Mouse (Mus musculus): Measurements from ENCODE around the gene Mcm5. TPM values are rescaled to one million over a fixed set of nuclear protein-coding genes. Genes with fewer than 3 reads are reported as not detected.

The Mcm5 gene
- polyA plus RNA-seq, 1 experiment from 2014 or later, result 106 TPM

DNA sequence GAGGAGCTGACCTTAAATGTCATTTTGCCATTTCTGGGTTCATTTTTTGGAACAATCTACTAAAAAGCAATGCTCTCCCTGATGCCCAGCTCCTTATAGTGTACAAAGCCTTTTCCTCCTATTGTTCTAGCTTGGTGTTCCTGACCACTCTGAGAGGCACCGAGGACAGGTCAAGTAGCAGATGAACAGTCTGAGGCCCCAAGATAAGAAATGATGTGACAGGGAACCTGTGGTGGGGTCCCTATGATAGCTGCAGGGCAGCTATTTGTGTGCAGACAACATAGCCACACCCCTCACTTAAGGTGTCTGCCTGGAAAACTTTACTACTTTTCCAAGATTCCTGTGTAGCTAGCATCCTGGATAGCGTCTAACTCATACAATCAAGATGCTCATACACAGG, 26.9 kb downstream of the Mcm5 start:
- Histone ChIP-seq H3K4me1 (ENCODE audit: control insufficient read depth, insufficient read depth, low read length) (no peaks in the 10 kb centered on the region), H3K27ac (replicated peaks; ENCODE audit: low read depth, low read length) (no peak overlapping the region), H3K27me3 (replicated peaks; ENCODE audit: control insufficient read depth, insufficient read depth, low read length) (no peaks in the 10 kb centered on the region), H3K4me2 (ENCODE audit: low read depth, low read length) (no peak overlapping the region), H3K9me3 (ENCODE audit: control insufficient read depth, low read length) (no peaks in the 10 kb centered on the region), H3K4me3 (ENCODE audit: low read depth, low read length) (no peak overlapping the region), H3K9ac (ENCODE audit: low read depth, low read length) (no peak overlapping the region), H3K36me3 (ENCODE audit: control insufficient read depth, insufficient read depth, low read length) (no peaks in the 10 kb centered on the region)
- ATAC-seq (ENCODE audit: low read depth), result no peak
- no peak for DNase-seq (ENCODE audit: low spot score)
- WGBS, result 74% methylated on average over 2 of the region's 2 CpGs

DNA sequence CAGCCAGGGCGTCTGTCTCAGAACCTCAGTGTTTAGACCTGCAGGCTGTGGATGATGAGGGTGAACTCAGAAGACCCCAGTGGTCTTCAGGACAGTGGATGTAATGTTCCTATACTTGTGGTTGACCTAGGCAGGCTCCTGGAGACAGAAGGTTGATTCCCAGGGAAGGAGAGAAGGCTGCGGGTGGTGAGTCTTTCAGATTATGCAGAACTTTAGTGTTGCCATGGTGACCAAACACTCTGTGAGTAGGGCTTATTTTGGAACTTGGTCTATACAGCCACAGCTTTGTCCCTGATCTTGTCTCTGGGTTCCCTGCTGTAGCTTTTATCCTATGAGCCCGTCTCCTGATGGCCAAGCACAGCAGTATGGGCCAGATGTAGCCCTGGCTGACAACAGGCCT, 28.2 kb downstream of the Mcm5 start:
- ATAC-seq (ENCODE audit: low read depth), result no peak
- WGBS, result 72% methylated on average over 3 of the region's 3 CpGs

DNA sequence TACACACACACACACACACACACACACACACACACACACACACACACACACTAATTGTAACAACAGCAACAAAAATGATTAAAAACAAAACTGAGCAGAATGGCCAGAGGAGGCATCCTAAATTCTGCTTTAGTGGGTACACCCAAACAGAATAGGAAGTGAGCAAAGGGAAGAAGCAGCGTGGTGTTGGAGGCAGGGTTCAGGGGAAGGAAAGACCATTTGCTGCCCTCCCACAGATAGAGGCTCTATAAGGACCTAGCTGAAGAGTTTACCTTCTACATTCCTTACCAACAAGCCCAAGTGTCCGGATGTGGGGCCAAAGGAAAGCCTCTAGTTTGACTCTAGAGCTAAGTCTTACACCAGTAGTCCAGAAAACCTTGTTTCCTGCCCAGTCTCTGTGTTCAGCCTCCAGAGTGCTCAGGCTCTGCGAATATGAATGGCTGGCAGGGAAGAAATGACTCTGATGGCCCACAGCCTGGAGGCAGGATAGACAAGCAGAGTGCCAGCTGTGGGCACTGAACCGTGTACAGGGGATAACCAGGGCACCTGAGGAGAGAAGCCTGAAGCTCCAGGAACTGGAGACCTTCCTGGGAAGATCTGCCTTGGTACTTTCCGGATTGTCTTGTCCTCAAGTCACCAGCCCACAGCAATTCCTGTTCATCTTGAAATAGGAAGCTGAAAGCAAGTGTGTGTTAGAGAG, 41.7 kb downstream of the Mcm5 start:
- no peak for DNase-seq (ENCODE audit: low spot score)
- ATAC-seq (ENCODE audit: low read depth), result no peak
- H3K4me1 ChIP-seq (ENCODE audit: control insufficient read depth, insufficient read depth, low read length), result no peaks in the 10 kb centered on the region
- H3K4me3 ChIP-seq (ENCODE audit: low read depth, low read length), result no peak overlapping the region
- H3K4me2 ChIP-seq (ENCODE audit: low read depth, low read length), result no peak overlapping the region
- no peak overlapping the region for H3K9ac ChIP-seq (ENCODE audit: low read depth, low read length)
- 66% methylated on average over 5 of the region's 5 CpGs for WGBS
- no peaks in the 10 kb centered on the region for H3K9me3 ChIP-seq (ENCODE audit: control insufficient read depth, low read length)
- H3K27ac ChIP-seq (replicated peaks; ENCODE audit: low read depth, low read length), result no peak overlapping the region
- no peaks in the 10 kb centered on the region for H3K36me3 ChIP-seq (ENCODE audit: control insufficient read depth, insufficient read depth, low read length)
- no peaks in the 10 kb centered on the region for H3K27me3 ChIP-seq (replicated peaks; ENCODE audit: control insufficient read depth, insufficient read depth, low read length)

More for the DNA sequence above, 28.2 kb downstream of the Mcm5 start:
- Histone ChIP-seq H3K4me1 (ENCODE audit: control insufficient read depth, insufficient read depth, low read length) (no peaks in the 10 kb centered on the region), H3K9me3 (ENCODE audit: control insufficient read depth, low read length) (no peaks in the 10 kb centered on the region), H3K27me3 (replicated peaks; ENCODE audit: control insufficient read depth, insufficient read depth, low read length) (no peaks in the 10 kb centered on the region), H3K4me3 (ENCODE audit: low read depth, low read length) (no peak overlapping the region), H3K4me2 (ENCODE audit: low read depth, low read length) (no peak overlapping the region), H3K9ac (ENCODE audit: low read depth, low read length) (no peak overlapping the region), H3K27ac (replicated peaks; ENCODE audit: low read depth, low read length) (no peak overlapping the region), H3K36me3 (ENCODE audit: control insufficient read depth, insufficient read depth, low read length) (no peaks in the 10 kb centered on the region)
- DNase-seq (ENCODE audit: low spot score), result no peak

DNA sequence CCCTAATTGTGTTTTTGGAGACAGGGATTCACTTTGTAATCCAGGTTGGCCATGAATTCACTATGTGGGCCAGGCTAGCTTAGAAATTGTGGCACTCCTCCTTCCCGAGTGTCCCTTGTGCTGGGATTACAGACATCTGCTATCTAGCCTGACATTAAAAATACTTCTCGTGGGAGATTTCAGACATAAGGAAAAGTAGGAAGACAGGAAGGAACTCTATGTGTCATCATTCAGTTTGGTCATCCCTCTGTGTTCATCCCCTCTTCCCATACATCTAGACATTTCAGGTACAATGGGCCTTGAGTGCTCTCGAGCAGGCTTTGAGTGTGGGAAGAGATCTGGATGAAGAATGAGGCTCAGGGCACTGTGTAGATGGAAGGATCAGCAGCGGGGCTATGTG, 42.4 kb downstream of the Mcm5 start:
- H3K4me2 ChIP-seq (ENCODE audit: low read depth, low read length), result no peak overlapping the region
- H3K9me3 ChIP-seq (ENCODE audit: control insufficient read depth, low read length), result no peaks in the 10 kb centered on the region
- no peak overlapping the region for H3K9ac ChIP-seq (ENCODE audit: low read depth, low read length)
- no peak overlapping the region for H3K4me3 ChIP-seq (ENCODE audit: low read depth, low read length)
- no peaks in the 10 kb centered on the region for H3K27me3 ChIP-seq (replicated peaks; ENCODE audit: control insufficient read depth, insufficient read depth, low read length)
- no peaks in the 10 kb centered on the region for H3K36me3 ChIP-seq (ENCODE audit: control insufficient read depth, insufficient read depth, low read length)
- no peaks in the 10 kb centered on the region for H3K4me1 ChIP-seq (ENCODE audit: control insufficient read depth, insufficient read depth, low read length)
- WGBS, result 78% methylated on average over 4 of the region's 4 CpGs
- DNase-seq (ENCODE audit: low spot score) (no peak), ATAC-seq (ENCODE audit: low read depth) (no peak)
- H3K27ac ChIP-seq (replicated peaks; ENCODE audit: low read depth, low read length), result no peak overlapping the region

DNA sequence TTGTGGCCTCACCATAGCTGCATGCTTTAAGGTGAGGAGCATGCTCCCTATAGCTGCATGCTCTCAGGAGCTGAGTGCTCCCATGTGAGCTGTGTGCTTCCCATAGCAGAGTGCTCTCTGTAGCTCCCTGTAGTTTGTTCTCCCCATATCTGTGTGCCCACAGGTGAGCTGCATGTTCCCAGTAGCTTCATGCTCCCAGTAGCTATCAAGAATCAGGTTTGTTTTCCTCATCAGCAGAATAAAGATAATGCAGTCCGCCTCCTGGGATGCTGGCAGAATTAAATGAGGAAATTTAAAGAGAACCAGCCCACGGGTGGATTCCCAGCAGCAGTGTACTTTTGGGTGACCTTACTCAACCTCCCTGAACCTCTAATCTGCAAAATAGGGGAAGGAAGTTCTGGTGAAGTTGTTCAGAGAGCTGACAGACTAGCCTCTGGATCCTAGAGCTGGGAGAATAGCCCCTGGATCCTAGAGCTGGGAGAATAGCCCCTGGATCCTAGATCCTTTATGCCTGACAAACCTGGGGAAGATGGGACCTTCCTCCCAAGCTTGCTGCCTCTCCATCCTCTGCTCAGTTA, 43.2 kb downstream of the Mcm5 start:
- H3K9ac ChIP-seq (ENCODE audit: low read depth, low read length), result no peak overlapping the region
- no peak for ATAC-seq (ENCODE audit: low read depth)
- 63% methylated on average over 2 of the region's 2 CpGs for WGBS
- DNase-seq (ENCODE audit: low spot score), result no peak
- no peaks in the 10 kb centered on the region for H3K27me3 ChIP-seq (replicated peaks; ENCODE audit: control insufficient read depth, insufficient read depth, low read length)
- no peak overlapping the region for H3K4me2 ChIP-seq (ENCODE audit: low read depth, low read length)
- H3K4me1 ChIP-seq (ENCODE audit: control insufficient read depth, insufficient read depth, low read length), result no peaks in the 10 kb centered on the region
- H3K9me3 ChIP-seq (ENCODE audit: control insufficient read depth, low read length), result no peaks in the 10 kb centered on the region
- no peak overlapping the region for H3K4me3 ChIP-seq (ENCODE audit: low read depth, low read length)
- H3K36me3 ChIP-seq (ENCODE audit: control insufficient read depth, insufficient read depth, low read length), result no peaks in the 10 kb centered on the region
- H3K27ac ChIP-seq (replicated peaks; ENCODE audit: low read depth, low read length), result no peak overlapping the region

DNA sequence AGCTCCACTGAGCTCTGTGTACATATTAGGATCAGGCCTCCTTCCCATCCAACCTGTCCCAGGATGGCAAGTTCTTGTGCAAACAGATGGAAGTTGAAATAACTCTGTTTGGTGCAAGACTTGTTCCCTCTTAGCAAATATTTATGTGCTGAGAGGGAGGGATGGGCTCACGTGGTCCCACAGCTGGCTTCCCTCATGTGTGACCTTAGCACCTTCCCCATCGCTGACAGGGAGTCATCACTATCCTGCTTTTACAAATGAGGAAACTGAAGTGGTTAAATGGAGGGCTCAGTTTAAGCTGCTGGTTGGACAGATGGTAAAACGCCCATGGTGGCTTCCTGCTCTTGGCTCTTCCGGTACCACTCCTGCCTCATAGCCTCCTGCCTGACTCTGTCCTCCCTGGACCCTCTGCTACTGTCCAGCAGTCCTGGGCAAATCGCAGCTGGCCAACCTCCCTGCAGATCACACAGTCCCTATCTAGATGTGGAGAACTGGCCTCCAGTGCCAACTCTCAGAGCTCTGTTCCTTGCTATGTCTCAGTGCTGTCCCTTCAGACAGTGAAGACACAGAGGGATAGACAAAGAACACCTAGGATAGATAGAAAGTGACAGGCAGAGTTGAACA, 45.6 kb downstream of the Mcm5 start:
- H3K4me1 ChIP-seq (ENCODE audit: control insufficient read depth, insufficient read depth, low read length), result no peaks in the 10 kb centered on the region
- no peak overlapping the region for H3K4me2 ChIP-seq (ENCODE audit: low read depth, low read length)
- H3K9me3 ChIP-seq (ENCODE audit: control insufficient read depth, low read length), result no peaks in the 10 kb centered on the region
- H3K36me3 ChIP-seq (ENCODE audit: control insufficient read depth, insufficient read depth, low read length), result no peaks in the 10 kb centered on the region
- ATAC-seq (ENCODE audit: low read depth), result no peak
- no peaks in the 10 kb centered on the region for H3K27me3 ChIP-seq (replicated peaks; ENCODE audit: control insufficient read depth, insufficient read depth, low read length)
- WGBS, result 58% methylated on average over 5 of the region's 5 CpGs
- no peak overlapping the region for H3K4me3 ChIP-seq (ENCODE audit: low read depth, low read length)
- H3K27ac ChIP-seq (replicated peaks; ENCODE audit: low read depth, low read length), result no peak overlapping the region
- H3K9ac ChIP-seq (ENCODE audit: low read depth, low read length), result no peak overlapping the region
- no peak for DNase-seq (ENCODE audit: low spot score)

DNA sequence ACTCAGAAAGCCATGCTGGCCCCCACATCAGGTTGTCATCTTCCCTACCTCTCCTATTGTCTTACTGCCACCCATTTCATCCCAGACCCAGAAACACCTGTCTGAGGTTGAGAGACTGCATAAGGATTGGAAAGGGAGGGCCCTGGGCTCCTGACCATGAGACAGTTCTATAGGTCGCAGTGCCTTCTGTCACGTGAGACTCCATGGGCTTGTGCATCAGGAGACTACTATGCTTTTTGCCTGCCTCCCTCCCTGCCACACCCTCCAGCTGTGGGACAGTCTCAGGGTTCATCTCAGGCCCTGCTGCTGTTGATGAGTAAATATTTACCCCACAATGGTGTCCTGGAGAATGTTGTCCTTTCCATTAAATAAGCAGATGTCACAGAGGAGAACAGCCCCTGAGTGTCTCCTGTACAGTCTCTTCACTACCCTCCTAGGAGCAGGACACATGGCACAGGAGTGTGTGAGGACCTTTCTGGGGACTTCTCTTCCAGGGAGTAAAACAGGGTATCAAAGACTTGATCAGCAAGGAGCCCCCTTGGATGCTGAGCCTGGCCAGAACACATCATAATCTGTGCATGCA, 46.5 kb downstream of the Mcm5 start:
- no peaks in the 10 kb centered on the region for H3K9me3 ChIP-seq (ENCODE audit: control insufficient read depth, low read length)
- H3K4me1 ChIP-seq (ENCODE audit: control insufficient read depth, insufficient read depth, low read length), result no peaks in the 10 kb centered on the region
- H3K9ac ChIP-seq (ENCODE audit: low read depth, low read length), result no peak overlapping the region
- no peaks in the 10 kb centered on the region for H3K36me3 ChIP-seq (ENCODE audit: control insufficient read depth, insufficient read depth, low read length)
- no peak overlapping the region for H3K4me3 ChIP-seq (ENCODE audit: low read depth, low read length)
- WGBS, result 79% methylated on average over 2 of the region's 2 CpGs
- DNase-seq (ENCODE audit: low spot score), result no peak
- H3K4me2 ChIP-seq (ENCODE audit: low read depth, low read length), result no peak overlapping the region
- no peaks in the 10 kb centered on the region for H3K27me3 ChIP-seq (replicated peaks; ENCODE audit: control insufficient read depth, insufficient read depth, low read length)
- ATAC-seq (ENCODE audit: low read depth), result no peak
- H3K27ac ChIP-seq (replicated peaks; ENCODE audit: low read depth, low read length), result no peak overlapping the region

DNA sequence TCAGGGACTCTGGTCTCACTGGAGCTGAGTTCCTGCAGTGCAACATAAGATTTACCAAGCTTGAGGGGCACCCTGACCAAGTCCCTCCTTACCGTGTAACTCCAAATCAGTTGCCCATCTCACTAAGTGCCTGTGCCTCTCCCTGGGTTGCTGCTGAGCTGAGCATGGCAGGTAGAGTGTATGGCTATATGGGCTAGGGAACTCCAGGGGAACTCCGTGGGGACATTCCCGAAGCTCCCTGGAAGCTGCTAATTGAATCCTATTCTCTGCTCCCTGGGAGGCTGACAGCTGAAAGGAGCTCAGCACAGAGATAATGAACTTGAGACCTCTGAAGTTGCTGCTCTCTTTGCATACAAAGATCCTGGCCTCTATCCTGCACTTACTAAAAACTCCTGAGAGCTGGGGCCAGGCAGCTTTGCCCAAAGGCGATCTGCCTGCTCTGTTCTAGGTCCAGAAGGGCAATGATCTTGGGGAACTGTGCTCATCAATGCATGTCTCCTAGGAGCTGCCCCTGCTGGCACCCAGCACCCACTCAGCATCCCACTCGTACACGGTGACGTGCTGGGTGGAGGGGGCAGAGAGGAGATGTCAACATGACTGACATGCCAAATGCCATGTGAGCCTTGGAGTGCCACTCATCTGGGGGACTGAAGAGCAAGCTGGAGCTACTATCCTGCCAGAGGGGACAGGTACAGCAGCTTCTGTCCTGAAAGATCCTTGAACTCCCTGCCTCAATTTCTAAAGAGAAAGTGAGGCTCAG, 48.3 kb downstream of the Mcm5 start:
- Histone ChIP-seq H3K9me3 (ENCODE audit: control insufficient read depth, low read length) (no peaks in the 10 kb centered on the region), H3K4me3 (ENCODE audit: low read depth, low read length) (no peak overlapping the region), H3K27me3 (replicated peaks; ENCODE audit: control insufficient read depth, insufficient read depth, low read length) (no peaks in the 10 kb centered on the region), H3K36me3 (ENCODE audit: control insufficient read depth, insufficient read depth, low read length) (no peaks in the 10 kb centered on the region), H3K4me1 (ENCODE audit: control insufficient read depth, insufficient read depth, low read length) (no peaks in the 10 kb centered on the region), H3K9ac (ENCODE audit: low read depth, low read length) (no peak overlapping the region), H3K27ac (replicated peaks; ENCODE audit: low read depth, low read length) (no peak overlapping the region), H3K4me2 (ENCODE audit: low read depth, low read length) (no peak overlapping the region)
- no peak for DNase-seq (ENCODE audit: low spot score)
- 32% methylated on average over 7 of the region's 7 CpGs for WGBS
- no peak for ATAC-seq (ENCODE audit: low read depth)

All from embryonic facial prominence, embryonic 14.5 days (tissue).